Mouse (Mus musculus) embryo, embryonic 10 days (tissue): ENCODE data around the gene Gm13290.
"Not testable (repeated sequence)": the region's sequence is repeated elsewhere in the genome, so short reads cannot be mapped to it uniquely, and the experiment has no call there.

Experiments used
- DNase-seq: peaks from one replicate; pipeline ENCODE4 v3.0.0-alpha.2; 2015; ENCODE audit warnings: low spot score

Gm13290 gene

DNA sequence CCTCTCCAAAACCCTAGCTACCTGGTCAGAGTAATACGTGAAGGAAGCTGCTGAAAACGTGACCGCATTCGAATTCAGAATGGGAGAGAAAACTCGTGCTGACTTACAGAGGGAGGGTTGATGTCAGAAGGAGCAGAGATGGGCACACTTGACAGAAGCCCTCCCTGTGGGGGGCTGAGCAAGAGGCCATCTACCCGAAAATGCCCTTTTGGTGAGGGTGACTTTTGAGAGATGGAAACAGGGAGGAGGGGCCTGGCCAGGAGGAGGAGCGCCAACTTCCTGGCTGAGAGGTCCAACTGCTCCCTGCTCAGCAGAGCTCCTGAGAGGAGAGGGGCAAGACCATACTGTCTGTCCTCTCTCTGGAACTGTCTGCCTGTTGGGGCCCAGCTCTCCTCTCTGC lies 8.2 kb downstream of the Gm13290 start, which contains the start of gene Ifnz:
Ifnz (plus strand) TSS at position 301 of the 400 bp plus-strand sequence.
- not testable (repeated sequence) for DNase-seq

- not testable (repeated sequence) for DNase-seq
Observed at GRCm38 (mm10) chr4:88782335-88782734, 8.7 kb downstream of the Gm13290 start.

DNA sequence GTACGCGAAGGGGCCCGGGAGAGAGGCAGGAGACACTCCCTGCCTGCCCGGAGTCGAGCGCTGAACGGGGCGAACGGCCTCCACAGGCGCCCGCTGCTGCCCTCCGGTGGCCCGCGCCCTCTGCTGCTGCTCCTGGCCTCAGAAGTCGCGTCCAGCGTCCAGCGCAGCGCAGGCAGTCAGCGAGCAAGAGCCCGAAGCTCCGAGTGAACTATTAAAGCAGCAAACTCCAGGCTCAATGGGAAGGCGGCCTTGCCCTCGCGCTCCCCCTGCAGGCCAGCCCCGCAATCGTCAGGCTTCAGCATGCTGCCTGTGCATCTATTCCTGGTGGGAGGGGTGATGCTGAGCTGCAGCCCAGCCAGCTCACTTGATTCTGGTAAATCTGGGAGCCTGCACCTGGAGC lies 11.8 kb downstream of the Gm13290 start, which contains the start of gene Gm13276:
Gm13276 (plus strand) TSS at position 301 of the 400 bp plus-strand sequence.
- DNase-seq = not testable (repeated sequence)

DNA sequence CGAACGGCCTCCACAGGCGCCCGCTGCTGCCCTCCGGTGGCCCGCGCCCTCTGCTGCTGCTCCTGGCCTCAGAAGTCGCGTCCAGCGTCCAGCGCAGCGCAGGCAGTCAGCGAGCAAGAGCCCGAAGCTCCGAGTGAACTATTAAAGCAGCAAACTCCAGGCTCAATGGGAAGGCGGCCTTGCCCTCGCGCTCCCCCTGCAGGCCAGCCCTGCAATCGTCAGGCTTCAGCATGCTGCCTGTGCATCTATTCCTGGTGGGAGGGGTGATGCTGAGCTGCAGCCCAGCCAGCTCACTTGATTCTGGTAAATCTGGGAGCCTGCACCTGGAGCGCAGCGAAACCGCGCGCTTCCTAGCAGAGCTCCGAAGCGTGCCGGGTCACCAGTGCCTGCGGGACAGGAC lies 14.8 kb downstream of the Gm13290 start, which contains the start of gene Gm13277:
Gm13277 (plus strand) TSS at position 231 of the 400 bp plus-strand sequence.
- DNase-seq = not testable (repeated sequence)

DNA sequence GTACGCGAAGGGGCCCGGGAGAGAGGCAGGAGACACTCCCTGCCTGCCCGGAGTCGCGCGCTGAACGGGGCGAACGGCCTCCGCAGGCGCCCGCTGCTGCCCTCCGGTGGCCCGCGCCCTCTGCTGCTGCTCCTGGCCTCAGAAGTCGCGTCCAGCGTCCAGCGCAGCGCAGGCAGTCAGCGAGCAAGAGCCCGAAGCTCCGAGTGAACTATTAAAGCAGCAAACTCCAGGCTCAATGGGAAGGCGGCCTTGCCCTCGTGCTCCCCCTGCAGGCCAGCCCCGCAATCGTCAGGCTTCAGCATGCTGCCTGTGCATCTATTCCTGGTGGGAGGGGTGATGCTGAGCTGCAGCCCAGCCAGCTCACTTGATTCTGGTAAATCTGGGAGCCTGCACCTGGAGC lies 17.6 kb downstream of the Gm13290 start, which contains the start of gene Gm13278:
Gm13278 (plus strand) TSS at position 301 of the 400 bp plus-strand sequence.
- not testable (repeated sequence) for DNase-seq

- DNase-seq = not testable (repeated sequence)
Observed at GRCm38 (mm10) chr4:88793936-88794675, 20.5 kb downstream of the Gm13290 start, which contains the start of gene Gm13275. Gm13275 (plus strand) TSS chr4:88794487.

DNA sequence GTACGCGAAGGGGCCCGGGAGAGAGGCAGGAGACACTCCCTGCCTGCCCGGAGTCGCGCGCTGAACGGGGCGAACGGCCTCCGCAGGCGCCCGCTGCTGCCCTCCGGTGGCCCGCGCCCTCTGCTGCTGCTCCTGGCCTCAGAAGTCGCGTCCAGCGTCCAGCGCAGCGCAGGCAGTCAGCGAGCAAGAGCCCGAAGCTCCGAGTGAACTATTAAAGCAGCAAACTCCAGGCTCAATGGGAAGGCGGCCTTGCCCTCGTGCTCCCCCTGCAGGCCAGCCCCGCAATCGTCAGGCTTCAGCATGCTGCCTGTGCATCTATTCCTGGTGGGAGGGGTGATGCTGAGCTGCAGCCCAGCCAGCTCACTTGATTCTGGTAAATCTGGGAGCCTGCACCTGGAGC lies 23.5 kb downstream of the Gm13290 start, which contains the start of gene Gm13279:
Gm13279 (plus strand) TSS at position 301 of the 400 bp plus-strand sequence.
- DNase-seq = not testable (repeated sequence)

- DNase-seq = not testable (repeated sequence)
Observed at GRCm38 (mm10) chr4:88799365-88799764, 25.7 kb downstream of the Gm13290 start, which contains the start of gene Gm13285. Gm13285 (plus strand) TSS chr4:88799665.

DNA sequence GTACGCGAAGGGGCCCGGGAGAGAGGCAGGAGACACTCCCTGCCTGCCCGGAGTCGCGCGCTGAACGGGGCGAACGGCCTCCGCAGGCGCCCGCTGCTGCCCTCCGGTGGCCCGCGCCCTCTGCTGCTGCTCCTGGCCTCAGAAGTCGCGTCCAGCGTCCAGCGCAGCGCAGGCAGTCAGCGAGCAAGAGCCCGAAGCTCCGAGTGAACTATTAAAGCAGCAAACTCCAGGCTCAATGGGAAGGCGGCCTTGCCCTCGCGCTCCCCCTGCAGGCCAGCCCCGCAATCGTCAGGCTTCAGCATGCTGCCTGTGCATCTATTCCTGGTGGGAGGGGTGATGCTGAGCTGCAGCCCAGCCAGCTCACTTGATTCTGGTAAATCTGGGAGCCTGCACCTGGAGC lies 29.3 kb downstream of the Gm13290 start, which contains the start of gene Gm13287:
Gm13287 (plus strand) TSS at position 301 of the 400 bp plus-strand sequence.
- DNase-seq = not testable (repeated sequence)

DNA sequence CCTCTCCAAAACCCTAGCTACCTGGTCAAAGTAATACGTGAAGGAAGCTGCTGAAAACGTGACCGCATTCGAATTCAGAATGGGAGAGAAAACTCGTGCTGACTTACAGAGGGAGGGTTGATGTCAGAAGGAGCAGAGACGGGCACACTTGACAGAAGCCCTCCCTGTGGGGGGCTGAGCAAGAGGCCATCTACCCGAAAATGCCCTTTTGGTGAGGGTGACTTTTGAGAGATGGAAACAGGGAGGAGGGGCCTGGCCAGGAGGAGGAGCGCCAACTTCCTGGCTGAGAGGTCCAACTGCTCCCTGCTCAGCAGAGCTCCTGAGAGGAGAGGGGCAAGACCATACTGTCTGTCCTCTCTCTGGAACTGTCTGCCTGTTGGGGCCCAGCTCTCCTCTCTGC lies 31.6 kb downstream of the Gm13290 start, which contains the start of gene Gm13288:
Gm13288 (plus strand) TSS at position 301 of the 400 bp plus-strand sequence.
- not testable (repeated sequence) for DNase-seq

DNA sequence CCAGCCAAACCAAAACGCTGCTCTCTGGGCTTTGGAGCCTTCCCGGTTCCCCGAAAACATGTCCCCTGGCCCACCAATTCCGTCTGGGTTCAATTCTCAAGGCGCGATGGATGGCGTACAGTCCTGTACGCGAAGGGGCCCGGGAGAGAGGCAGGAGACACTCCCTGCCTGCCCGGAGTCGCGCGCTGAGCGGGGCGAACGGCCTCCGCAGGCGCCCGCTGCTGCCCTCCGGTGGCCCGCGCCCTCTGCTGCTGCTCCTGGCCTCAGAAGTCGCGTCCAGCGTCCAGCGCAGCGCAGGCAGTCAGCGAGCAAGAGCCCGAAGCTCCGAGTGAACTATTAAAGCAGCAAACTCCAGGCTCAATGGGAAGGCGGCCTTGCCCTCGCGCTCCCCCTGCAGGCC lies 32.1 kb downstream of the Gm13290 start:
- DNase-seq = not testable (repeated sequence)

DNA sequence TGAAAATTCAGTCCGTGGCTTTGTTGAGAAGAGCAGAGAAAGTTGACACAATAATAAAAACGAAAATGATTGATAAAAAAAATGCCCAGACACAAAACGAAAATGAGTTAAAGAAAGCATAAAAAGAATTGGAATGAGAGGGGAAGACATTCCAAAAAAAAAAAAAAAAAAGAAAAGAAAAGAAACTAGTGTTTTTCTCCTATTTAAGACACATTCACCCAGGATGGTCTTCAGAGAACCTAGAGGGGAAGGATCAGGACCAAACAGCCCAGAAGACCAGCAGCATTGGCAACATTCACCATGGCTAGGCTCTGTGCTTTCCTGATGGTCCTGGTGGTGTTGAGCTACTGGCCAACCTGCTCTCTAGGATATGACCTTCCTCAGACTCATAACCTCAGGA lies 42.3 kb downstream of the Gm13290 start, which contains the start of gene Ifna7:
Ifna7 (plus strand) TSS at position 301 of the 400 bp plus-strand sequence.
- no peak for DNase-seq

DNA sequence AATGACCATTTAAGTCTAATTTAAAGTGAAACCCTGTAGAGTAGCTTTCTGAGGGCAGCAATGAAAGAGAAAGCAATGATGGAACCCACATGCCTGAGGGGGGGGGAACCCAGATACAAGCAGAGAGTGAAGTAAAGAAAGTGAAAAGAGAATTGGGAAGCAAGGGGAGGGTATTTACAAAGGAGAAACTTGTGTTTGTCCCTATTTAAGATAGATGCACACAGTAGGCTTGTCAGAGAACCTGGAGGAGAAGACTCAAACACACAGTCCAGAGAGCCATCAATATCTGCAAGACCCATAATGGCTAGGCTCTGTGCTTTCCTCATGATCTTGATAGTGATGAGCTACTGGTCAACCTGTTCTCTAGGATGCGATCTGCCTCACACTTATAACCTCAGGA lies 46.0 kb downstream of the Gm13290 start, which contains the start of gene Ifna11:
Ifna11 (plus strand) TSS at position 301 of the 400 bp plus-strand sequence.
- DNase-seq = no peak

DNA sequence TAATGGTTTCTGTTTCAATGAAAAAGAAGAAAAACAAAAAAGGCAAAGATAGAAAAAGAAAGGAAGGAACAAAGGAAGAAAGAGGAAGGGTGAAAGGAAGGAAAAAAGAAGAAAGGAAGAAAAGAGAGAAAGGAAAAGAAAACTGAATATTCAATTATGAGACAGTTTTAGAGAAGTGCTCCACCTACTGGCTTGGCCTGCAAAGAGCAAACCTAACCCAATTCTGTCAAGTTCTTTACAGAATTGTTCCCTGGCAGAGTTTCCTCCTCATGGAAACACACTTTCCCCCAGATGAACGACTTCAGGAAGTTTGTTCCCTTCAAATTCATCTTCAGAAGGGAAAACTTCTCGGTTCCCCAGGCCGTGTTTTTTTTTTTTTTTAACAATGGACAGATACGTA lies 49.4 kb downstream of the Gm13290 start:
- DNase-seq = peak; percentile 28
